Mouse (Mus musculus): ENCODE data around the gene Wdfy4.

DNA sequence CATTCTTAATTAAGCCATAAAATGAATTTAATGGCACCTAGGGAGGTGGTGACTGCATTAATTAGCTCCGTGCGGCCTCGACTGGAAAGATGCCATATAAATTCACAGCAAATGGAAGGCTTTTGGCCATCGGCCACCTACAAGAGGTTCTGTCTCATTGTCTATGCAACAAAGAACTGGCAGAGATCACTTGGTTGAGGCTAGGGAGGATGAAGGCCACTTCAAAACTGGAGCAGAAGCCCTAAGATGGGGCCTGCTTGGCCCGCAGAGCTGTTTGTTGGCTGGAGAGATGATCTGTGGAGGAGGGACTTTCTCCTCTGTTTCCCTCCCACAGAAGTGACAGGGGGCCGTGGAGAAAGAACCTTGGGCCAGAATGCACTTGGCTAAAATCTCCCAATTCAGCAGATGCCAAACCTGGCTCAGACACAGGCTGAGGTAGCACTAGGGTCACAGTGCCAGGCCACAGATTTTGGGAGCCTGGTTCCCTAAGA lies 103.9 kb downstream of the Wdfy4 start:
- TF ChIP-seq CTCF (IDR thresholded peaks at IDR 0.05; ENCODE audit: low read depth, low read length) (no peak), POLR2AphosphoS5 (IDR thresholded peaks at IDR 0.05; ENCODE audit: insufficient replicate concordance, low read depth, low read length) (no peak), GATA2 (IDR thresholded peaks at IDR 0.05; ENCODE audit: borderline replicate concordance, low read depth, low read length) (no peak), GATA1 (IDR thresholded peaks at IDR 0.05; ENCODE audit: borderline replicate concordance, low read length) (no peak), TAL1 (conservative IDR thresholded peaks at IDR 0.05; ENCODE audit: low read depth, low read length) (no peak)

Measured in G1E (cell line).